ENCODE assay signal across 8 mouse cellular contexts in the genomic region with DNA sequence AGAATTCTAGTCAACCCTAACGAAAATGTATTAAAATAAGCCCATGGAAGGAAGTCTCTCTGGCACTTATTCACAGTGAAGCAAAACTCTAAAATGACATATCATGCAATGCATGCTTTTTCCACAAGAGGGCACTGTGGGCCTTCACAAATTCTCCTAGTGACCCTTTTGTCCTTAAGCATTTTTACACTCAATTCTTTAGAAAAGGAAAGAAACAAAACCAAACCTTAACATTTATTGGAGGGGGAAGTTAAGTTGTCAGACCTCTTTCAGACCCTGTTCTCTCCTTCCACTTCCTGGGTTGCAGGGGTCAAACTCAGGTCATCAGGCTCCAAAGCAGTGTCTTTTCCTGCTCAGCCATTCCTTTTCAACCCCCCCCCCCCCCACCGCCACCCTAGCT. TPM values are rescaled to one million over a fixed set of nuclear protein-coding genes. Genes with fewer than 3 reads are reported as not detected.
A peak's percentile ranks its signal among the peaks of the same experiment; 100 is the strongest.
DNase-seq lines count a peak whose midpoint lies in the region; ATAC-seq and TF ChIP-seq lines count a peak whose summit lies in the region.
"Not testable (repeated sequence)": the region's sequence is repeated elsewhere in the genome, so short reads cannot be mapped to it uniquely, and the experiment has no call there.

No protein-coding gene starts in this region.

- not testable (repeated sequence) for H3K27me3 ChIP-seq in G1E (ENCODE audit: insufficient read depth, low read length); cerebellum, adult 2 months (ENCODE audit: control insufficient read depth, insufficient read depth, low read length); forebrain, postnatal 0 days (ENCODE audit: insufficient read depth, low read length); hindbrain, postnatal 0 days (ENCODE audit: insufficient read depth, low read length); lung, embryonic 14.5 days (ENCODE audit: insufficient read depth, low read length); neural tube, embryonic 14.5 days (ENCODE audit: control insufficient read depth, insufficient read depth, low read length)

- H3K9ac ChIP-seq in forebrain, postnatal 0 days; hindbrain, postnatal 0 days (replicated peaks; ENCODE audit: low read length); lung, embryonic 14.5 days; neural tube, embryonic 14.5 days (replicated peaks; ENCODE audit: low read depth, low read length): not testable (repeated sequence)

- not testable (repeated sequence) for H3K27ac ChIP-seq in cerebellum, adult 2 months (ENCODE audit: insufficient read depth, low read length); forebrain, postnatal 0 days (ENCODE audit: low read depth, low read length); hindbrain, postnatal 0 days; layer of hippocampus, adult 2 months; lung, embryonic 14.5 days (ENCODE audit: low read depth); neural tube, embryonic 14.5 days (ENCODE audit: low read depth, low read length)

- TF ChIP-seq CTCF in G1E (IDR thresholded peaks at IDR 0.05; ENCODE audit: low read depth, low read length), result not testable (repeated sequence)
- peak; percentile 21; the same call in 1 of the 2 replicates for TF ChIP-seq CTCF in cerebellum, adult 2 months (IDR thresholded peaks at IDR 0.05; ENCODE audit: borderline replicate concordance, insufficient read depth, low read depth, low read length)
- TF ChIP-seq CTCF in forebrain, postnatal 0 days (IDR thresholded peaks at IDR 0.05; ENCODE audit: low read depth), result peak; percentile 62
- peak; percentile 59 for TF ChIP-seq CTCF in hindbrain, postnatal 0 days (IDR thresholded peaks at IDR 0.05; ENCODE audit: low read depth)
- TF ChIP-seq CTCF in layer of hippocampus, adult 2 months (conservative IDR thresholded peaks at IDR 0.05), result peak; percentile 67
- peak; percentile 54 for TF ChIP-seq CTCF in lung, embryonic 14.5 days (IDR thresholded peaks at IDR 0.05; ENCODE audit: low read depth)

- DNase-seq in G1E (ENCODE audit: low spot score), result not testable (repeated sequence)
- peak in 1 of 2 experiments; percentile 24 for DNase-seq in cerebellum, adult 2 months
- peak; percentile 74 for DNase-seq in forebrain, postnatal 0 days
- peak; percentile 3 for DNase-seq in hindbrain, postnatal 0 days (ENCODE audit: low spot score)
- peak; percentile 15 to 33 for DNase-seq in layer of hippocampus, adult 2 months (ENCODE audit: low spot score in 2 of 2)
- DNase-seq in lung, embryonic 14.5 days, result peak; percentile 47
- peak; percentile 14 for DNase-seq in thymus, postnatal 14 days

- peak; percentile 51; the same call in 1 of the 2 replicates for ATAC-seq in G1E (ENCODE audit: extremely low read depth, insufficient number of reproducible peaks, low FRiP score, poor library complexity, severe bottlenecking)
- peak; percentile 32; the same call in 1 of the 2 replicates for ATAC-seq in forebrain, postnatal 0 days
- not testable (repeated sequence) for ATAC-seq in hindbrain, postnatal 0 days
- peak; percentile 61 for ATAC-seq in lung, embryonic 14.5 days (ENCODE audit: insufficient read depth)
- peak; percentile 28; the same call in 1 of the 2 replicates for ATAC-seq in neural tube, embryonic 14.5 days (ENCODE audit: low read depth)

- not testable (repeated sequence) for H3K4me1 ChIP-seq in G1E (ENCODE audit: insufficient read depth, low read depth, low read length); cerebellum, adult 2 months (ENCODE audit: control insufficient read depth, insufficient read depth, low read length); forebrain, postnatal 0 days (ENCODE audit: insufficient read depth); hindbrain, postnatal 0 days (ENCODE audit: insufficient read depth, low read length); lung, embryonic 14.5 days (ENCODE audit: insufficient read depth); neural tube, embryonic 14.5 days (ENCODE audit: control insufficient read depth, insufficient read depth, low read length)

- H3K4me2 ChIP-seq in forebrain, postnatal 0 days (ENCODE audit: low read depth); hindbrain, postnatal 0 days (ENCODE audit: low read depth, low read length); lung, embryonic 14.5 days; neural tube, embryonic 14.5 days (ENCODE audit: low read depth, low read length): not testable (repeated sequence)

- TF ChIP-seq POLR2A in cerebellum, adult 2 months (IDR thresholded peaks at IDR 0.05; ENCODE audit: borderline replicate concordance, insufficient read depth, low read length), result not testable (repeated sequence)

- H3K36me3 ChIP-seq in G1E (replicated peaks); forebrain, postnatal 0 days (ENCODE audit: insufficient read depth); hindbrain, postnatal 0 days (ENCODE audit: insufficient read depth, low read length); lung, embryonic 14.5 days (ENCODE audit: insufficient read depth); neural tube, embryonic 14.5 days (ENCODE audit: control insufficient read depth, insufficient read depth, low read length): not testable (repeated sequence)

- not testable (repeated sequence) for H3K9me3 ChIP-seq in G1E (replicated peaks); forebrain, postnatal 0 days (ENCODE audit: low read length); hindbrain, postnatal 0 days (ENCODE audit: low read length); lung, embryonic 14.5 days (ENCODE audit: low read depth, low read length); neural tube, embryonic 14.5 days (ENCODE audit: control insufficient read depth, low read length)

- 17% methylated on average over 2 of the region's 2 CpGs for WGBS in cerebellum, adult 2 months
- 0% methylated on average over 2 of the region's 2 CpGs for WGBS in forebrain, postnatal 0 days
- 0% methylated on average over 1 of the region's 2 CpGs for whole genome bisulfite sequencing in hindbrain, postnatal 0 days
- 31% methylated on average over 2 of the region's 2 CpGs for WGBS in lung, embryonic 14.5 days
- WGBS in neural tube, embryonic 14.5 days, result 0% methylated on average over 1 of the region's 2 CpGs

- H3K4me3 ChIP-seq in G1E (ENCODE audit: low read depth, low read length); cerebellum, adult 2 months (replicated peaks; ENCODE audit: insufficient read depth, low read depth, low read length); forebrain, postnatal 0 days (ENCODE audit: low read depth, low read length); hindbrain, postnatal 0 days (ENCODE audit: low read length); layer of hippocampus, adult 2 months; lung, embryonic 14.5 days (ENCODE audit: low read depth, low read length); neural tube, embryonic 14.5 days (ENCODE audit: low read depth, low read length): not testable (repeated sequence)

RNA-seq across cellular contexts. Expression of a gene that starts 40.7 kb away (rescaled TPM):
- total RNA-seq in G1E (2014; fragmentation: Nextera tagmentation), result 20.2 and 26.1 TPM in 2 replicates
- total RNA-seq in G1E (2017), result 19.5 and 21.6 TPM in 2 replicates
- polyA plus RNA-seq in G1E (2012), result 3.5 and 4.8 TPM in 2 replicates
- polyA plus RNA-seq in cerebellum, adult 2 months (2012; rRNA removed), result 12.5 and 12.6 TPM in 2 replicates
- 24.2 and 26.1 TPM in 2 replicates for total RNA-seq in forebrain, postnatal 0 days (2014; rRNA removed)
- 13.1 and 27.2 TPM in 2 replicates for polyA plus RNA-seq in forebrain, postnatal 0 days (2015; fragmentation: Nextera tagmentation; extraction: Ambion mirVana)
- total RNA-seq in hindbrain, postnatal 0 days (2014; rRNA removed), result 22.1 and 29.5 TPM in 2 replicates
- polyA plus RNA-seq in hindbrain, postnatal 0 days (2015; fragmentation: Nextera tagmentation; extraction: Ambion mirVana), result 25.8 and 30.0 TPM in 2 replicates
- 10 to 100 TPM; 16.0 to 17.9 TPM for total RNA-seq in layer of hippocampus, adult 2 months (2021)
- polyA plus RNA-seq in lung, embryonic 14.5 days (2014; fragmentation: Nextera tagmentation; extraction: Ambion mirVana), result 24.7 and 26.1 TPM in 2 replicates
- 22.3 and 22.7 TPM in 2 replicates for polyA plus RNA-seq in neural tube, embryonic 14.5 days (2014; fragmentation: Nextera tagmentation; extraction: Ambion mirVana)
